Mouse (Mus musculus) spleen, adult 18-20 months (tissue): ENCODE results near the gene Ecpas.

Experiments
- DNase-seq, 2 experiments: peaks; one replicate each; pipeline ENCODE4 v3.0.0; 2022; ENCODE audit warnings: mixed read lengths in 2 of 2

The Ecpas gene

DNA sequence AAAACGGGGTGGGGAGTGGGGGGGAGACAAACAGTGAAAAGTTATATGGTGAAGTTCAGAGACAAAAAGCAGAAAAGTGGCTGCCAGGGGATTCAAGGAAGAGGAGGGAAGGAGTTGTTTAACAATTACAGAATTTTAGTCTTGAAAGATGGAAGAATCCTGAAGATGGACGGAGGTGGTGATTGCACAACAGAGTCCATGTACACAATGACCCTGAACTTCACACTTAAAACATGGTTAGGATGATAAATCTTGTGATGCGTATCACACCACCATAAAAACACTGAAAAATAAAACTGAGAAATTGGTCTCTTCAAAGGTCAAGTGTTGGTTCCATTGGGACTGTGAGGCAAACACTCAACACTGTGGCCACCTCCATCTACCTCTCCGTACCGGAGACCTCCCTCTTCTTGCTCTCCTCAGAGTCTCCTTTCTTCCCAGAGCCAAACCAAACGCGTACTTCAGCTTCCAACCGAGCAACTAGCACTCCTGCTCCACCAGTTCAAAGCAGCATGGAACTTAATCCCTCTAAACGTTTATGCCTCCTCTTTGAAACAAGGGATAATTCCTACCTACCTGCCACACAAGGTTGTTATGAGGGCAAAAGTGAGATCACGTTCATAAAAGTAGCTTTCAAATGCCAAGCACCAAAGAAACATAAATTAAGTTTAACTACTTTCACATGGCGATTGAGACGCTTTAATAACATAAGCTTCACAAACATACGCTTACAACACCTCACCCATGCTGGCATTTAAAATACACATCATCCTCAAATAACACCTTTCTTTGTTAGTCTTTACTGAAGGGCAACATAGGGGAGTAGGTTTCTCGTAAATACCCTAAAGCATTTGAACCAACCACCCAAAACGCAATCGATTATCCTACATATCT is 2.1 kb downstream of the Ecpas start:
- DNase-seq = no peak

GRCm38 (mm10) chr4:58907453-58907852 is 5.1 kb downstream of the Ecpas start:
- no peak for DNase-seq

DNA sequence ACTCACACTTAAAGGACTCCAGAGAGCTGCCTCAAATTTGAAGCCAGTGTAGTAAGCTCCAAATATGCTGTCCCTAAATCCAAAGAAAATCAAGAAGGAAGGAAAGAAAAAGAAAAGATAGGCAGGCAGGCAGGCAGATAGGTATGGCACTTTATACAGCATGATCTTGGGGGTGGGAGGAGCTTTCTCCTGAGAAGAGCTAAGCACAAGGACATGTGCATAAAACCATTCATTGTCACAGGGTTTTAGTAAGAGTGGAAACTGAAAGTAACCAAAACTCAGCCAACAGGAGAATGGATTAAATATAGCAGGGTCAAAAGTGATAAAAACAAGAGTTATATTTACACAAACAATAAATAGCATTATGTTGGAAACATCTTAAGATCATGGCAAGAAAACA is 14.2 kb downstream of the Ecpas start:
- DNase-seq = no peak

- no peak for DNase-seq
Measured at GRCm38 (mm10) chr4:58897436-58897835, 15.1 kb downstream of the Ecpas start.

DNA sequence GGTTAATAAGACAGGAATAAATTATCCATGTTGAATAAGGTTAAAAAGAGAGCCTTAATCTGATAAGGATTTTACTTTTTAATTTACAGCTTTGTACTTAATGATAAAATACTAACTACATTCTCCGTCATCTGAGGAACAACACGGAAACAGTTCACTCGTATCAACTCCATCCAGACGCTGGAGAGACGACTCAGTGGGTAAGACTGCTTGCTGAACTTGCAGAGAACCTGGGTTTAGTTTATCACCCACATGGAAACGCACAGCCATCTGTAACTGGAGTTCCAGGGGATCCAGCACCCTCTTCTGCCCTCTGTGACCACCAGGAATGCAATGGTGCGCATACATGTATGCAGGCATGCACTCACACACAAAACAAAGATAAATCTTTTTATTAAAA is 18.1 kb downstream of the Ecpas start:
- no peak for DNase-seq

DNA sequence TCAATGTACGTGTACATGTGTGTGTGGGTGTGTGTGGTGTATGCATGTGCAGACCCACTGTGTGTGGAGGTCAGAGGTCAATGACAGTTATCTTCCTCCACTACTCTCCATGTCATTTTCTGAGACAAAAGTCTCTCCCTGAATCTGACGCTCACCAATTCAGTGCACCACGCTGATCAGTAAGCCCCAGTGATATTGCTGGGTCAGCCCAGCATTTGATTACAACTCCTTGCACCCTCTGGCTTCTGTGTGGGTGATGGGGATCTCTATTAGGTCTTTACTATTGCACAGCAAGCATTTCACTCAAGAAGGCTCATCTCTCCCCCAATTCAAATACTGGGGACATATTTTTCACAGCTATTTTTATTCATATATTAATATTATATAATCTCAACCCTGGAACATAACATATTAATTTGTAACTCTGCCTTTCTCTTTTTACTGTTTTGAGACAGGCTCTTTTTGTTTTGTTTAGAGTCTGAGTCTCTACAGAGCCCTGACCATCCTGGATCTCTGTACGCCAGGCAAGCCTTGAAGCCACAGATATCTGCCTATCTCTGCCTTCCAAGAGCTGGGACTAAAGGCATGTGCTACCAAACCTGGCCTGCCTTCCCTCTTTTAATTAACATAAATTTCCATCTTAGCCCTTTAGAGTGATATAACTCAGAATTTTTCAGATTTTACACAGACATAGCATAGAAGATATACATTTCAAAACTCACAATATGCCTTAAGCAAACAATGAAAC is 22.3 kb downstream of the Ecpas start:
- DNase-seq = no peak

DNA sequence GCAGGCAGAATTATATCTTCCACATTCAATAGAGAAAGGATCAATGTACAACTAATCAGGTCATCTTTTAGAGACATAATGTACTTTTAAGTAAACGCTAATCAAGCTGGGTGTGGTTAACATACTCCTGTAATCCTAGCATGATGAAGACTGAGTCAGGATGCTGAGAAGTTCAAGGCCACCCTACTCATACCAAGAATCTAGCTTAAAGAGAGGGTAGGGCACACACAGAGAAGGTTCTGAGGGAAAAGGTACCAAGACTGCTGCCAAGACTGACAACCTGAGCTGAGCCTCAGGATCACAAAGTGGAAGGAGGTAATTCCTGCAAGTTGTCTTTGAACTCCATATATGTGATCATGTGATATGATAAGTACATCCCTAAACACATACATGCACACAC is 24.0 kb downstream of the Ecpas start:
- DNase-seq = no peak

GRCm38 (mm10) chr4:58887626-58888025 is 24.9 kb downstream of the Ecpas start:
- no peak for DNase-seq

DNA sequence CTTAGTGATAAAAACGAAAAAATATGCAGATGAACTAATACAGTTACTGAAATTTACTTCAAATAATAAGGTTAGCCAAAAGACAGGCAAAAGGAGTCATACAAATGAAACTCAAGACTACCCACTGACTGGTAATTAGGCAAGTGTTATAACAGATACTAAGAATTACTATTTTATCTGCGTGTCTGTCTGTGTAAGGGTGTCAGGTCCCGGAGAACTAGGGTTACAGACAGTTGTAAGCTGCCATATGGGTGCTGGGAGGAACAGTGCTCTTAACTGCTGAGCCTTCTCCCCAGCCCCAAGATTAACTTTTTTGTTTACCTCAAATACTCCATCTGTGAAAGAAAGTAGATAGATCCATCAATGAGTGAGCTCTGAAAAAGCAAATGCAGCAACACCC is 25.8 kb downstream of the Ecpas start:
- no peak for DNase-seq

GRCm38 (mm10) chr4:58885341-58885740 is 27.2 kb downstream of the Ecpas start:
- DNase-seq = no peak

GRCm38 (mm10) chr4:58883841-58884240 is 28.7 kb downstream of the Ecpas start:
- no peak for DNase-seq

GRCm38 (mm10) chr4:58874373-58874772 is 38.2 kb downstream of the Ecpas start:
- DNase-seq = no peak

DNA sequence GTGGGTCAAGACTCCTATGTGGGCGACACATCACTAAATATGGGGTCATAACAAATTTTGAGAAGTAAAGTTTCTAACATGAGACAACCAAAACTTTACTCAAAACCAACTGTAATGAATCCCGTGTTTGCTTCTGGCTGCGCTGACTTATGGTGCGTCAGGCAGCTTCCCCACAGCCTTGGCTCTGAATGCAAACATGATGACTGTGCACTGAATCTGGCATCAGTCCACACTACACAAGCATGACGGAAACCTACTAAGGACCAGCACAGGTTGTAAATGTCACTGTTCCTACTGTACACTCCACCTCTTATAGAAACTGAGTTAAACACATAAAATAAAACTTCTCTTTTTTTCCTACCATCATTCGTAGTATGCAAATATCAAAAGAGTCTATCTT is 45.3 kb downstream of the Ecpas start:
- no peak for DNase-seq

DNA sequence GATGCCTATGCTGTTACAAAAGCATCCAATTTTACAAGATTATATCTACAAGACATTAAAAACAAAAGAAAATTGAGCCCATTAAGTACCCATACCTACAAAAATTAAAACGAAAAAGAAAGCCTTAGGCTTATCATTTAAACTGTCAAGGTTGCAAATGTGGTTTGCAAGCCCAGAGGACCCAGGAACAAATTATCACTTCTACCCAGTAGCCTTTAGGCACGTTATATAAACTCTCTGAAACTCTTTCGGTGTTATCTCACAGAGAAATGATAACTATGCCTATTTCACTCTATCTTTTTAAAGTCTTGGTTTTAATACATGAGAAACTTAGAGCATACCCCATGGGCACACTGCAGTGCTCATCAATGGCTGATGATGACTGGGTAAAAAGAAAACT is 79.6 kb downstream of the Ecpas start:
- no peak for DNase-seq

DNA sequence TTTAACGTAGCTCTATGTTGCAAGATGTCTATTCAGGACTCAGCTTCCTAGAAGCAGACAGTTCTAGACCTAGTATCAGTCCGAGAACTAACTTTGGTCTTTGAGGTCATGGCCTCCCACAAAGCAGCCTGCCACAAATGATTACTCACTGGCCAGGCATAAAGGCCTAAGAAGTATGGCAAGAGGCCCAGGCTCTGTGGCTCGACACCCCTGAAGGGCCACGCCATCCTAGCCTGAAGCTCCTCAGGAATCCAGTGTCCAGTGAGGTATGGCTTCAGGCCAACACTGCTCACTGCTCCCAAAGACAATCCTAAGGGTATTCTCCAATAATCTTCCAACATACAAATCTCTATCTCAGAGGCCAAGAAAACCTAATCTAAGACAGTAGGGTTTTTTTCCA is 86.6 kb downstream of the Ecpas start:
- DNase-seq = no peak

DNA sequence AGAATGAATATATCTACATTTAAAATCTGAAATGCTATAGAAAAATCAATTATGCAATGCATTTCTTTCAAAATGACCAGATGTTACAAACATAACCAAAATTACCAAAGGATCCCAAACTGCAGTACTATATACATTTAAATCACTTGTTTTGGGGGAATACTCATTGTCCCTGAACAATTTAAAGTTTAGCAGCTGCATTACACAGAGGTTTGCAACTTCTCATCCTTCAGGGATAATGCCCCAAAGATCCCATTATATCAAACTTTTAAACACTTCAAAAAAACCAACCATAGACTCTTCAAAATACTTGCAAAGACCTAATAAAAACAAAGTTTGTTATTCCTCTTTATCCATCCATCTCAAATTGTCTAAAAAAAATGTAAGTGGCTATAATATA is 124.9 kb downstream of the Ecpas start, which contains the start of gene Olfr267:
Olfr267 (minus strand) TSS at position 101 of the 400 bp plus-strand sequence.
- DNase-seq = no peak

DNA sequence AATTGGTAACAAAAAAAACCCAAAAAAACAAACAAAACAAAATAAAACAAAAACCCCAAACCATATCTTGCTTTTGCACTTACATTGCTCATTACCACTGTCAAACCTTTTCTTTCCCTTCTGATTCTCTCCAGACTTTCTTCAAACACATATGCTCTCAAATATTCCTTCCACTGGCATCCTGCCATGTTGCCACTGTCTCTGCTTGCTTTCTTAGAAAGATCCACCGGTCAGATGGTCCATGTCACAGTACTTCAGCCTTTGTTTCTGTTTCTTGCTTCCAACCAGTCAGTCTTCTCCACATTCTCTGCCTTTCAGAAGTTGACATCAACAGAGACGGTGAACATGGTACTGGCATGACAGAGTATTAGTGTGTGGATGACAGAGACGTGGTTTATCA is 125.9 kb downstream of the Ecpas start:
- DNase-seq = no peak

DNA sequence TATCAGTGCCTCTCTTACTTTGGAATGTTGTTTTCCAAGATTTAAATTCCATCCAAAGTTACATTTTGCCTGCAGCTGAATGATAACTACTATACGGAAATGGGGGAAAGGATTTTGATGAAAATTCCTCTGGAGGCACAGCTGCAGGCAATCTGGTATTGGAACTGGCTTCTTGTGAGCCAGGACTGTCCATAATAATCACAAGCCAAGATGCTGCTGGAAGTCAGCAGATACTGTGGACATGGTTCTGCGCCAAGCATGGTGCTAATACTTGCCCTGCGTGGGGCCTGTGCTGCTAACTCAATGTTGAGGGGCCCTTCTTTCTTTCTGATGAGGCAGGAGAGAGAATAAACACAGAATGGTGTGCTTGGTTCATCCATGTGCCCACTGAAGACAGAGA is 149.1 kb downstream of the Ecpas start:
- DNase-seq = no peak

DNA sequence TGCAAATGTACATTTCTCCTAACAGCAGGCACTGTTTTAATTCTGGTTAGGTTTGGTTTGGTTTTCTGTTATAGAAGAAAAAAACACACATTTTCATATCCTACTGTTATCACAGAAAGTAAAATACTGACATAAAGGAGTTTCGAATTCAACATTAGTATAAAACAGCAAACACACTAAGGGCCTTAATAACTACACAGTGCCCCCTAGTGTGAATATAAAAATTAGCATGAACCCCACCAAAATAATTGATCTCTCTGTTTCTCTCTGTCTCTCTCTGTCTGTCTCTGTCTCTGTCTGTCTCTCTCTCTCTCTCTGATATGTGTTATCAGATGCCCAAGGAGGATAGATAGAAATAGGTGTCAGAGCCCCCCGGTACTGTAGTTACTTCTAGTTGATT is 163.0 kb downstream of the Ecpas start:
- no peak for DNase-seq

- no peak for DNase-seq
Measured at GRCm38 (mm10) chr4:58749101-58749500, 163.4 kb downstream of the Ecpas start.
